Mouse (Mus musculus) megakaryocyte, embryonic 14.5 days (primary cell): ENCODE data around the gene Sept9.

ENCODE experiments used
- FLI1 ChIP-seq: IDR thresholded peaks from 2 replicates; pipeline ENCODE4 v1.6.1; 2012; ENCODE audit warnings: low read length, inconsistent platforms, mixed read lengths
- GATA1 ChIP-seq: IDR thresholded peaks from 3 replicates; pipeline ENCODE4 v1.6.1; 2012; ENCODE audit warnings: mixed read lengths, low read length, inconsistent platforms, borderline replicate concordance

DNA sequence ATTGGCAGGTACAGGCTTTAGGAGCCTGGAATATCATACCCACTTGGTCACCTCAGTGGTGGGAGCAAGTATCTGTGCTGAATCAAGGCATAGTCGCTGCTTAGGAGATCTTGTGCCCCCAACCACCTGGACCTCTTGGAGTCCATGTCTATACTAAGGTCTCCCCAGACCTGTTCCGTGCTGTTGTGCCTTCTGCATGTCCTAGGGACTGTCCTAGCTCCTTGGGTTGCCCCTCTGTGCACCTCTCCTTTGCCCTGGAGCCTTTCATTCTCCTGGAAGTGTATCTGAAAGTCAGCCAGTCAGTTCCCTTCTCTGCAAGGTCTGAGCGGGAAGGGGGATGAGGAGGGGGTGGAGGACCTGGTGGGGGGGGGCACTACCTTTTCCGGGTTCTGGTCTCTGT is 68.4 kb downstream of the Sept9 start:
- TF ChIP-seq FLI1 = no peak
- TF ChIP-seq GATA1 = no peak
